Mouse (Mus musculus) naive thymus-derived CD4-positive, alpha-beta T cell, adult 5 months (primary cell): Measurements from ENCODE around the gene Hsh2d. TPM values are rescaled to one million over a fixed set of nuclear protein-coding genes. Genes with fewer than 3 reads are reported as not detected.

Source experiments
- polyA plus RNA-seq: library from polyadenylated mRNA; unstranded; fragments of 100-300 nt; shearing (Covaris generic); gene quantifications from one replicate; pipeline ENCODE4 v1.2.1, GENCODE M21; 2017

The Hsh2d gene
- 13.2 TPM for polyA plus RNA-seq

DNA sequence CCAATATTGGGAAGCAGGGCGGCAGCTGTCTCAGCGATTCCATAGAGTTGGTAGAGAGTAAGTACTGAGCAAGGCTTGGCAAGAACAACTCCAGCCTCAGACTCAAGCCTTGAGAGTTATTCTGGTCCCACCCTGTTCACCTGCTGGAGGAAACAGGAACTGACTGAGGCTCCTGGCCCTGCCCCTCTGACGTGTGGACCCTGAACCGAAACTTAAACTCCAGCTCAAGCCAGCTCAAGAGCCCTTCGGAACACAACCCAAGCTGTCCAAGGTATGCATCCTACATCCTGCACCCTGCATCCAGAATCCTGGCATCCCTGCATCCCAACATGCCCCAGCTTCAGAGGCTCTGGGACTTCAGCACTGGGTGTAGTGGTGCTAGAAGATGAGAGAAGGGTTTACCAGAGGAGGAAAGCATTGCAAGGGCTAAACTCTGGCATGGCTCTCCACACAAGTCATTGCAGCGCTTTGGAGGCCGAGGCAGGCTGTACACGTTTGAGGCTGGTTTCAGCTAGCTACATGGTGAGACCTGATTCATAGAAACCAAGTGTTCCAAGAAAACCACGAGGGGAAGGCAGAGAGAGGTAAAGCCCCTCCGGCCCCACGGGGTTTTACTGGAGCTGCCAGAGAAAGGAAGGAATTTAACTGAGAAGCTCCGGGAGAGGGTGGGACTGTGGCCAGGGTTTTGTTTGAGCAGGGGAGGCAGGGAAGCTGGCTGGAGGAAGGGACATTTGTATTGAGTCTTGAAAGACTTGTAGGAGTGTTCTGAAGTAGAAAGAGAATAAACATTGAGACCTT lies at the start of gene Hsh2d:
Hsh2d (plus strand) TSS at position 222 of the 798 bp plus-strand sequence.

DNA sequence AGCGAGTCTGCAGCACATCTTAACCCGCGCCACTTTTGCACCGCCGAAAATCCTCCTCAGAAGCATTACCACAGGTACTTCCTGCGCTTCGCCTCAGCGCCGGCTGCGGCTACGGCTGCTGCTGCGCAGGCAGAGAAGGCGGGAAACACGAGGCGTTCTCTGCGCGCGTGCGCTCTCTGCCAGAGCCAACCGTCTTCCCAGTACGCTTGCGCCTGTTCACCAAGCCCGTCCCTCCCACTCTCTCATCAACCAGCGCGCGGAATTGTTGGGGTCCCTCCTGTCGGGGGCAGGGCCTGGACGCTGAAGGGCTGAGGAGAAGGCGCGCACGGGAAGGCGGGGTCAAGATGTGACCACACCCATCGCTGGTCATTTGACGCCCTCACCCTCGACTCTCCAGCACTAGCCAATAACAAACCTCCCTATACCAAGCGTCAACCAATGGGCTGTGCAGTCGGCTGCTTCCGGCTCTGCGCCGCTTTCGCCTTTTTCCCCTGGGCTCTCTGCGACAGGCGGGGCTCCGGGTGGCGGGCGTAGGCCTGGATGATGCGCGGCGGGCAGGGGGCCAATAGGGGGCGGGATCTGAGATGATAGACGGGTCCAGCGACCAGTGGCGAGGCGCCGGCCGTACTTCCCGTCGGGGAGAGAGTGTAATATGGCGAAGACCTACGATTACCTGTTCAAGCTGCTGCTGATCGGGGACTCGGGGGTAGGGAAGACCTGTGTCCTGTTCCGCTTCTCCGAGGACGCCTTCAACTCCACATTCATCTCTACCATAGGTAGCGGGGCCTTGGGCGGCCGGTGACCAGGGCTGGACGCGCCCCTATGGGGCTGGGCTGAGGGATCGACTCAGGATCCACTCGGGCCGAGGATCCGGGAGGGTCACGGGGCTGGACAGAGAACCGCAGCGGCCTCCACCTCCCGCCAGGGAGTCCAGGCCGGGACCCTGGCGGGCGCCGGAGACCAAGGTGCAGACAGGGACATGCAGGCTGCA lies 28.4 kb upstream of the Hsh2d start, which contains the start of gene Rab8a:
Rab8a (plus strand) TSS at position 494 of the 991 bp plus-strand sequence.

DNA sequence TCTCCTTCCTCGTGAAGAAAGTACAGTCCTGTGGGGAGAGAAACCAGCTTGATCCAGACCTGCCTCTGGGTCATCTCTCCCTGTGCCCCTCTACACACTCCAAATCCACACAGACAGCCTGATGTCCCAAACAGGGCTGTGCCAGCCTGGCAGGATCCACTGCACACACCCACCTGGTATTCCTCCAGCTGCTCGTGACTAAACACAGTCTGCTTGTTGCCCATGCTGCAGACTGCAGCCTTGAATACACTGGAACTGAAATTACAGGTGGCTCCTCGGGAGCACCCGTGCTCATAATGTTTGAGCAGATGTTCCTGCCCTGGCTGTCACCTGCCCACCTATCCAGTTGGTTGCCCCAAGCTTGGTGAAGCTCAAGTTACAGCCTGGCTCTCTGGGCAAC lies 23.3 kb downstream of the Hsh2d start, which contains the start of gene Cib3:
Cib3 (minus strand) TSS at position 87 of the 400 bp plus-strand sequence.

DNA sequence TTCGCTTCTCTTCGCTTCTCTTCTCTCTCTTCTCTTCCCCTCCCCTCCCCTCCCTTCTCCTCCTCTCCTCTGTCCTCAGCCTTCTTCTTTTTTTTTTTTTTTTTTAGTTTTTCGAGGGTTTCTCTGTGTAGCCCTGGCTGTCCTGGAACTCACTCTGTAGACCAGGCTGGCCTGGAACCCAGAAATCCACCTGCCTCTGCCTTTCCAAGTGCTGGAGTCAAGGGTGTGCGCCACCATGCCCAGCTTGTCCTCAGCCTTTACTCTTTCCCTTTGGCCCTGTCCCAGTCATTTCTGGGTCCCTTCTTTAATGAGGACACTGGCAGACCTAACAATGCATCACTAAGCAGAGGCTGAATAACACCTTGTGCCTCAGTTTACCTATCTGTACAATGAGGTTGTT lies 24.1 kb downstream of the Hsh2d start, which contains the start of gene Gm11034:
Gm11034 (minus strand) TSS at position 101 of the 400 bp plus-strand sequence.

DNA sequence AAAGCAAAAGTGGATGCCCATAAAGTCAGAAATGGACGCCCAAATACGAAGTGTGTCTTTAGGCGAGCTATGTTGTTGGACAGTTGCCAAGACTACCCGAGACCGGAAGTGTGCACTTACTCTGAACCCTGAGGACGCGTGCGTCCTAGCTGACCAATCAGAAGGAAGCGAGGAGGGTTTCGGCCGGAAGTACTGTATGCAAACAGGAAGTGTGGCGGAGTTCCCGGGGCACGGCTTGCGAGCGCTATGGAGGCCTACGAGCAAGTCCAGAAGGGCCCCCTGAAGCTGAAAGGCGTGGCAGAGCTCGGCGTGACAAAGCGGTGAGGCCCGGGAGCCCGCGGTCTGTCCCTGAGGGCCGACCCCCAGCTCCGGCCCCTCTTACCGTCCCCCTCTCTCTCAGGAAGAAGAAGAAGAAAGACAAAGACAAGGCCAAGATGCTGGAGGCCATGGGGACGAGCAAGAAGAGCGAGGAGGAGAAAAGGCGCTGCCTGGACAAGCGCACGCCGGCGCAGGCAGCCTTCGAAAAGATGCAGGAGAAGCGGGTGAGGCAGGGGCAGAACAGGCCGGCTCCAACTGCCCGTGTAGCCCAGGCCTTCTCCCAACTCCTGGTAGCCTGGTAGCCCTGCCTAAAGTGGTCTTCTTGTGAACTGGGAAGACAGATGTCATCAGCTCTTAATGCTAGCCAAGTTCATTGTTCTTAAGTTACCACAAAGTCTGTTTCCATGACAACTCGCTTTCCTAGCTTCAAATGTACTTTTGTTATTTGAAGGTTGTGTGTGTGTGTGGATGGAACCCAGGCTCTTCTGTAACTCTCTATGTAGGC lies 30.3 kb downstream of the Hsh2d start, which contains the start of gene Fam32a:
Fam32a (plus strand) TSS at position 190 of the 823 bp plus-strand sequence.

DNA sequence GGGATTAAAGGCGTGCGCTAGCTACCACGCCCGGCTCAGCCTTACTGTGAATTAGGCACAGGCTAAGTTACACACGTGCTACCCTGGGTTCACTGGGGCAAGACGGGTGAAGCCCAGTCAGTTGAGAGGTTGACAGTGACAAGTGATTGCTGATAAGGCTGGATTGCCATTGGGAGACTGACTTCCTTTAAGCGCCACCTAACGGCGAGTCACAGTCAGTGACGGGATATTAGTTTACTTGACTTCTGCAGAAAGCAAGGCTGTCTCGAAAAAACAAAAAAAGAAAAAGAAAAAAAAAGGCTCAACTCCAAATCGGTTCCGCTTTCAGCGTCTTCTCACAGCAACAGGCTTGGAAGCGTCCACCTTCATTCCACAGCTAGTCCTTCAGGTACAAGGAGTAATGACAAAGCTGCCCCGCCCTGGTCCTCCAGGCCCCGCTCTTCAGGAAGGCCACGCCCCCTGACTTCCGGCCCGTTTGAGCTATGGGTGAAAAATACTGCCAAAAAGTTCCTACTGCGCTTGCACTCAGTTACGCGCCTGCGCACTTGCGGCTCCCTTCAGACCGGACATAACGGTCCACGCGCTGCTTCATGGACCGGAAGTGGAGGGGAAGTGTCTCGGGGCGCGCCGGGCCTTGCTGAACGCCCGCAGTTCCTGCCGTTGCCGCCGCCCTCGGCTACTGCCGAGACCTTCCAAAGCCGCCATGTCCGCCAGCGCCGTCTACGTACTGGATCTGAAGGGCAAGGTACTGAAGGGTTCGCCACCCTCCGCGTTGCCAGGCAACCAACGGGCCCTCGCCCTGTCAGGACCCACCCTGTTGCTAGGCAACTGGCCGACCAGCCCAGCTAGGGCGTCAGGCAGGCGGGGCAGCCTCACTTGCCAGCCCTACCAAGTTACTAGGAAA lies 50.3 kb downstream of the Hsh2d start, which contains the start of gene Ap1m1:
Ap1m1 (plus strand) TSS at position 520 of the 904 bp plus-strand sequence.

Other genes starting within 250 kb of the Hsh2d start
- gene Zfp961, start 238.6 kb upstream of the Hsh2d start, polyA plus RNA-seq: 6.3 TPM
- not detected for gene Cyp4f18, start 180.0 kb upstream of the Hsh2d start, polyA plus RNA-seq
- not detected for gene Olfr372, start 148.4 kb upstream of the Hsh2d start, polyA plus RNA-seq
- gene Olfr373, start 106.5 kb upstream of the Hsh2d start, polyA plus RNA-seq: 0.40 TPM
- gene Olfr374, start 82.6 kb upstream of the Hsh2d start, polyA plus RNA-seq: 0.15 TPM
- 501 TPM for gene Tpm4, start 54.7 kb upstream of the Hsh2d start, polyA plus RNA-seq
- 163 TPM for gene Rab8a, start 28.4 kb upstream of the Hsh2d start, polyA plus RNA-seq
- not detected for gene Cib3, start 23.2 kb downstream of the Hsh2d start, polyA plus RNA-seq
- not detected for gene Gm11034, start 24.0 kb downstream of the Hsh2d start, polyA plus RNA-seq
- 94.0 TPM for gene Fam32a, start 30.1 kb downstream of the Hsh2d start, polyA plus RNA-seq
- 157 TPM for gene Ap1m1, start 50.4 kb downstream of the Hsh2d start, polyA plus RNA-seq
- gene Gm10282, start 115.6 kb downstream of the Hsh2d start, polyA plus RNA-seq: 2.4 TPM
- 1,247 TPM for gene Klf2, start 129.4 kb downstream of the Hsh2d start, polyA plus RNA-seq
- 47.8 TPM for gene Eps15l1, start 231.8 kb downstream of the Hsh2d start, polyA plus RNA-seq